Mouse (Mus musculus) midbrain, embryonic 15.5 days (tissue): ENCODE results near the gene Slc35a3. TPM values are rescaled to one million over a fixed set of nuclear protein-coding genes. Genes with fewer than 3 reads are reported as not detected.
"Not testable (repeated sequence)": the region's sequence is repeated elsewhere in the genome, so short reads cannot be mapped to it uniquely, and the experiment has no call there.

ENCODE experiments used
- ATAC-seq: fragments of 200-750 bp; cut with Nextera tagmentation; replicated peaks from 2 replicates; pipeline ENCODE4 v1.8.0; 2017; ENCODE audit warnings: moderate TSS enrichment
- H3K27ac ChIP-seq: fragments of 300-500 bp; sonication (generic); 2 replicates; pipeline ENCODE4 v1.5.1; 2015; ENCODE audit warnings: mild to moderate bottlenecking, inconsistent platforms
- H3K27me3 ChIP-seq: fragments of 300-500 bp; sonication (generic); replicated peaks from 2 replicates; pipeline ENCODE4 v1.6.1; 2015; ENCODE audit warnings: inconsistent platforms
- H3K36me3 ChIP-seq: fragments of 300-500 bp; sonication (generic); replicated peaks from 2 replicates; pipeline ENCODE4 v1.6.1; 2015; ENCODE audit warnings: inconsistent platforms
- H3K4me1 ChIP-seq: fragments of 300-500 bp; sonication (generic); 2 replicates; pipeline ENCODE4 v1.6.1; 2015; ENCODE audit warnings: inconsistent platforms
- H3K4me2 ChIP-seq: fragments of 300-500 bp; sonication (generic); 2 replicates; pipeline ENCODE4 v1.6.1; 2015; ENCODE audit warnings: inconsistent platforms, mild to moderate bottlenecking, moderate library complexity
- H3K4me3 ChIP-seq: fragments of 300-500 bp; sonication (generic); 2 replicates; pipeline ENCODE4 v1.5.1; 2015; ENCODE audit warnings: mild to moderate bottlenecking, inconsistent platforms
- H3K9ac ChIP-seq: fragments of 300-500 bp; sonication (generic); 2 replicates; pipeline ENCODE4 v1.6.1; 2015; ENCODE audit warnings: mild to moderate bottlenecking, inconsistent platforms
- H3K9me3 ChIP-seq: fragments of 300-500 bp; sonication (generic); 2 replicates; pipeline ENCODE4 v1.6.1; 2016; ENCODE audit warnings: inconsistent platforms
- WGBS: fragments of 180-500 bp; shearing (Covaris S2); methylation state at CpG from one replicate; pipeline ENCODE4 v1.1.7; 2015; ENCODE audit warnings: mixed read lengths; 5-methylcytosine and 5-hydroxymethylcytosine counted together
- polyA plus RNA-seq: library from polyadenylated mRNA; unstranded; fragments of >200 nt; fragmentation: Nextera tagmentation; extraction: Ambion mirVana; gene quantifications from 2 replicates; pipeline ENCODE4 v1.2.1, GENCODE M21; 2015

Slc35a3 gene
- polyA plus RNA-seq, 1 experiment from 2014 or later: 8.5 TPM

DNA sequence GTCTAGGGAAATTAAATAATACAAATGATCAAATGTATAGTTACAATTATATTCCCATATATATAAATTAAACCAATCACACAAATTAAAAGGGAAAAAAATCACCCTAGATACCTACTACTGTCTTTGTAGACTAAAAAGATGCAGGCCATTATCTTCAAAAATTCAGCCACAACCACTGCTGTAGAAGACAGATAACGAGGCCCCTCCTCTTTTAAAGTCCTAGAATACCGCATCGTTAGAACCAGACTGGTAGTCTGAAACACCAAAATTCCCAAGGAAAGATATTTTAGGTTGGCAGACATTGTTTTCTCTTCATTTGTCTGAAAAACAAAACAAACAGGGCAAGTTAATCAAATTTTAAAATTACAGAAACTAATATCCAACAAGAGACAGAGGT lies 18.3 kb downstream of the Slc35a3 start:
- Histone ChIP-seq H3K27ac (no peak overlapping the region), H3K27me3 (no peaks in the 10 kb centered on the region), H3K36me3 (no peaks in the 10 kb centered on the region), H3K9ac (no peak overlapping the region), H3K9me3 (no peaks in the 10 kb centered on the region), H3K4me1 (no peaks in the 10 kb centered on the region), H3K4me3 (no peak overlapping the region), H3K4me2 (no peak overlapping the region)
- WGBS: 95% methylated on average over 3 of the region's 3 CpGs
- ATAC-seq: no peak

DNA sequence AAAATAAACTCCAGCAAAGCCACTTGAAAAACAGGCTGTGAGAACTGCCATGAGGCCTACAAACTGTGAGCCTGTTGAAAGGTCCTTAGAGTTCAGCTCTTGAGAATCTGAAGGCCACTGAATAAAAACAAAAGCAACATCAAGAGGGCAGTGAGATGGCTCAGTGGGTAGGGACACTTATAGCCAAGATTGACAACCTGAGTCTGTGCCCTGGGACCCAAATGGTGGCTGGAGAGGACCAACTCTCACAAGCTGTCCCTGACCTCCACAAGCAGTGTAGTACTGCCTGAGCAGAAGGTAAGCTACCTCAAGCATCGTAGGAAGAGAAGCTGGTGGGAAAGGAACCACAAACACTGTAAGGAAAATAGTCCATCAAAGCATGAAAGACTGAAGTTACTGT lies 31.5 kb downstream of the Slc35a3 start, which contains the start of gene Gm43191:
Gene Gm43191 (minus strand): TSS at position 101 of the 400 bp plus-strand sequence.
- 94% methylated on average over 1 of the region's 1 CpGs for whole genome bisulfite sequencing
- Histone ChIP-seq H3K4me2 (no peak within 1 kb of the TSS), H3K4me3 (no peak within 1 kb of the TSS), H3K27me3 (no peaks in the 10 kb centered on the region), H3K9me3 (no peaks in the 10 kb centered on the region), H3K27ac (no peak within 1 kb of the TSS), H3K36me3 (no peaks in the 10 kb centered on the region), H3K4me1 (no peaks in the 10 kb centered on the region), H3K9ac (no peak within 1 kb of the TSS)
- ATAC-seq: no peak

DNA sequence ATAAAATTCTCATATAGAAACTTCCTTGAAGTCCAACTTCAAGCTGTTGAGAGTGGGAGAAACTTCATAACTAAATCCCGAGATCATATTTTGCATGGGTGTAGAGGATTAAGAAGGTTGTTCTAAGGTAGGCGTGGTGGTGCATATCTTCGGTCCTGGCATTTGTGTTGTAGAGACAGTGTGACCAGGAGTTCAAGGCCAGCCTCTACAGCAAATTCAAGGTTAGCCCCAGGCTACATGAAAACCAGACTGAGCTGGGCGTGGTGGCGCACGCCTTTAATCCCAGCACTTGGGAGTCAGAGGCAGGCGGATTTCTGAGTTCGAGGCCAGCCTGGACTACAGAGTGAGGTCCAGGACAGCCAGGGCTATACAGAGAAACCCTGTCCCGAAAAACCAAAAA lies 48.4 kb downstream of the Slc35a3 start:
- not testable (repeated sequence) for H3K4me2 ChIP-seq, H3K9me3 ChIP-seq
- 94% methylated on average over 9 of the region's 9 CpGs for WGBS

DNA sequence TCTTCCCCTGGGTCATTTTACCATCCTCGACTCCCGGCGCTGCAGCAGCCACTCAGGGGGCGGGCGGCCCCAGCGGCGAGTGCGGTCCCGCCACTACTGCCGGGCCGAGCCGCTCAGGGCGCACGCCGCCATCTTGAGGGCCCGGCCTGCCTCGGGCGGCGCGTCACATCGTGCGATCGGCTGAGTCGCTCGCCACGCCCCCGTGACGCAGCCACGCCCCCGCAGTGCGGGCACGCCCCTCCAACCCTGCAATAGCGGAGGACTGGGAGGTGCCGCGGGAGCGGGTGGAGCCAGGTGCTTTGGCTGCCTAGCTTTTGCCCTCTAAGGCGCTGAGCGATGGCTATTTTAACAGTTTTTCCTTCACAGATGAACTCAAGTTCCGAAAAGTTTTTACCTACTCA lies 50.2 kb downstream of the Slc35a3 start, which contains the start of gene Mfsd14a:
Gene Mfsd14a (minus strand): TSS at position 215 of the 401 bp plus-strand sequence.
- WGBS: under 1% methylated on average over 39 of the region's 39 CpGs

More for the DNA sequence above, 48.4 kb downstream of the Slc35a3 start:
- H3K4me3 ChIP-seq, H3K27ac ChIP-seq, ATAC-seq, H3K36me3 ChIP-seq, H3K9ac ChIP-seq, H3K27me3 ChIP-seq: not testable (repeated sequence)
- peaks cover 25% of the 10 kb centered on the region for H3K4me1 ChIP-seq

DNA sequence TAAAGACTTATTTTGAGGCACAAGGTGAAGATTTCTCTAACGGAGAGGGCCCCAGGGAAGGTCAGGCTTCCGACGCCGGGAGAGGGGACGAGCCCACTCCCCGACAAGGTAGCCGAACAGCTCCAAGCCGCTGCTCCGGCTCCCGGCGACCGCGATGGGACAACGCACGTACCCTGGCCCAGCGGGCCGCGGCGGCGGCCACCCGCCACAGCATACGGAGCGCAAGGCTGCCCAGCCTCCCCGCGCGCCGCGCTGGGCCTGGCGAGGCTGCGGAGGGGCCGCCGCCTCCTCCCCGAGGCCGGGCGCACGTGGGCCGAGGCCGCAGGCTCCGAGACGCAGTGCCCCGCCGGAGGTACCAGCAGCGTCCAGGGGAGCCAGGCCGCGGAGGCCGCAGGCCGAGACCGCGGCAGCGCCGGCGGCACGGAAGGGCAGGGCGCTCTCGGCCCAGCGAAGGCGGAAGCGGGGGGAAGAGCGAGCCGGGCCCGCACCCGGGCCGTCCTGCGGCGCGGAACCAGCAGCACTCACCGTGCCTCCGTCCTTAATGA lies 50.7 kb downstream of the Slc35a3 start:
- under 1% methylated on average over 61 of the region's 68 CpGs for WGBS
- no peaks in the 10 kb centered on the region for H3K36me3 ChIP-seq
- H3K4me2 ChIP-seq: peak overlapping the region; percentile 68
- H3K27me3 ChIP-seq: no peaks in the 10 kb centered on the region
- ATAC-seq: peak; percentile 91
- no peaks in the 10 kb centered on the region for H3K9me3 ChIP-seq
- peaks cover 30% of the 10 kb centered on the region for H3K4me1 ChIP-seq
- peak overlapping the region; percentile 58 for H3K4me3 ChIP-seq
- H3K9ac ChIP-seq: peak overlapping the region; percentile 73
- peak overlapping the region; percentile 93 for H3K27ac ChIP-seq

More for the DNA sequence above, 50.2 kb downstream of the Slc35a3 start, which contains the start of gene Mfsd14a:
- H3K4me1 ChIP-seq: peaks cover 30% of the 10 kb centered on the region
- H3K4me3 ChIP-seq: peak within 1 kb of the TSS; percentile 58
- H3K27ac ChIP-seq: peak within 1 kb of the TSS; percentile 93
- peak within 1 kb of the TSS; percentile 68 for H3K4me2 ChIP-seq
- peak; percentile 99 for ATAC-seq
- no peaks in the 10 kb centered on the region for H3K27me3 ChIP-seq
- no peaks in the 10 kb centered on the region for H3K36me3 ChIP-seq
- H3K9me3 ChIP-seq: no peaks in the 10 kb centered on the region
- H3K9ac ChIP-seq: peak within 1 kb of the TSS; percentile 73

DNA sequence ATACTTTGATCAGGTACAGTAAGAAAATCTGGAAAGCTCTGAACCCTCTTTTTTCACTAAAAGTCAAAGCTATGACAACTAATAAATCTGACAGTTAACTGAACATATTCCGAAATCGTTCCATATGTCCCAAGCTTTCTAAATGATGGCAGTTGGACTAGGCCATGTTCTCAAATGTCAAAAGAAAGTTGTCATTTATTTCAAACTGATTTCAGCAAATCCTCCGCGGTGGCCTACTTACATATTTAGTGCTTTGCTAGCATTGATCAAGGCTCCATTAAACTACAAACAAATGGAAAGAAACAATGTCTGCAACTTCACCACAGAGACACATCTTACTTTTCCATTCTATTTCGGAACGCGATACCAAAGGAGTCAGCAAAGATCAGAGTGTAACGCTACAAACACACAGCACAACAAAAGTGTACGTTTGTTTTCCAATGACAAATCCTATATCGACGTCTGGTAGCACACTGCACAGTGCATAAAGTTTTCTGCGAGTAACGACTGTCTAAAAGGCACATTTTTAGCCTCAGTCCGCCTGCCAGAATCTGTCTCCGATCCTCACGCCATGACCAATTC lies 51.3 kb downstream of the Slc35a3 start:
- peaks cover 34% of the 10 kb centered on the region for H3K4me1 ChIP-seq
- H3K27ac ChIP-seq: peak overlapping the region; percentile 93
- H3K36me3 ChIP-seq: no peaks in the 10 kb centered on the region
- H3K4me3 ChIP-seq: peak overlapping the region; percentile 58
- H3K27me3 ChIP-seq: no peaks in the 10 kb centered on the region
- ATAC-seq: no peak; the same call in 1 of the 2 replicates
- peak overlapping the region; percentile 68 for H3K4me2 ChIP-seq
- 6% methylated on average over 16 of the region's 16 CpGs for WGBS
- peak overlapping the region; percentile 73 for H3K9ac ChIP-seq
- no peaks in the 10 kb centered on the region for H3K9me3 ChIP-seq

DNA sequence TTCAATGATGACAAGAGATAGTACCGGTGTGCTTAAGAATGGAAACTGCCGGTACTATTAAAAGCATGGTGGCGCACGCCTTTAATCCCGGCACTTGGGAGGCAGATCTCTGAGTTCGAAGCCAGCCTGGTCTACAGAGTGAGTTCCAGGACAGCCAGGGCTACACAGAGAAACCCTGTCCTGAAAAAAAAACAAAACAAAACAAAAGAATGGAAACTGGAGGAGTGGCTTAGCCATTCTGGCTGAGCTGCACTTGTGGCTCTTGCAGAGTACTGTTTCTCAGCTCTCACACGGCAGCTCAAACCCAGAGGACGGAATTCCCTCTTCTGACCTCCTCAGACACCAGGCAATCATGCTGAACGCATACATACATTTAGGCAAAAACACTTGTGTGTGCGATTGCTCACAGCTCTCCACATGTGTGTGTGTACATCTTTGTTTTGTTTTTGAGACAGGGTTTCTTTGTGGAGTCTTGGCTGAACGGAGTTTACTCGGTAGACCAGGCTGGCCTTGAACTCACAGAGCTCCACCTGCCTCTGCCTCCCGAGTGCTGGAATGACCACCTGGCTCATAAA lies 52.7 kb downstream of the Slc35a3 start:
- ATAC-seq: no peak
- Histone ChIP-seq H3K9me3 (no peaks in the 10 kb centered on the region), H3K4me1 (peaks cover 34% of the 10 kb centered on the region), H3K36me3 (no peaks in the 10 kb centered on the region), H3K4me2 (no peak overlapping the region), H3K9ac (no peak overlapping the region), H3K27ac (no peak overlapping the region), H3K4me3 (no peak overlapping the region), H3K27me3 (no peaks in the 10 kb centered on the region)
- WGBS: 82% methylated on average over 13 of the region's 13 CpGs

DNA sequence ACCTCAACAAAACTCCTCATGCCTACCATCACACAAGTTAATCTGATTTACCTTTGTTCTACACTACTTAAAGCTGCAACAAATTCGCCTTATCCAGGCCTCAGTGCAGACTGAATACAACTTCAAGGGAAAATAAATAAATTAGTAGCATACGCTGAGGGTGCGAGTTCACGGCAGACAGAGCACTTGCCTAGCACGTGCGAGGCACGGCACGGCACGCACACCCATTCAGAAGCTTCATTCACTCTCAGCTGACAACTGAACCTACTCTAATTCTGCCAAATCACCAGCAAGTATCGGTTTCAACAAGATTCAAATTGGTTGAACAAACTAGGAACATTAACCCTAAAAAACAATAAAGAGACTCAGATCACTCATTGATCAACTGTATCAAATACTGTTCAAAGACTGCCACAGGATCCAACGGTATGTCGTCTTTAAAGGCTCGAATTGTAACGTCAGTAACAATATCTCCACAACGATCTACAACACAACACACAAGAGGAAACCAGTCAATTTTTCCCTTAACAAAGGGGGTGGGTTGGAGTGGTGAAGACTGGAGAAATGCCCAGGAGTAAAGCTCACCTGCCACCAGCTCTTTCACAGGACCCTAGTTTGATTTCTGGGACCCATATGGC lies 53.6 kb downstream of the Slc35a3 start:
- no peaks in the 10 kb centered on the region for H3K27me3 ChIP-seq
- no peaks in the 10 kb centered on the region for H3K9me3 ChIP-seq
- 60% methylated on average over 15 of the region's 15 CpGs for WGBS
- no peak overlapping the region for H3K4me3 ChIP-seq
- no peak overlapping the region for H3K27ac ChIP-seq
- no peak for ATAC-seq
- peaks cover 34% of the 10 kb centered on the region for H3K4me1 ChIP-seq
- no peaks in the 10 kb centered on the region for H3K36me3 ChIP-seq
- no peak overlapping the region for H3K9ac ChIP-seq
- H3K4me2 ChIP-seq: no peak overlapping the region

DNA sequence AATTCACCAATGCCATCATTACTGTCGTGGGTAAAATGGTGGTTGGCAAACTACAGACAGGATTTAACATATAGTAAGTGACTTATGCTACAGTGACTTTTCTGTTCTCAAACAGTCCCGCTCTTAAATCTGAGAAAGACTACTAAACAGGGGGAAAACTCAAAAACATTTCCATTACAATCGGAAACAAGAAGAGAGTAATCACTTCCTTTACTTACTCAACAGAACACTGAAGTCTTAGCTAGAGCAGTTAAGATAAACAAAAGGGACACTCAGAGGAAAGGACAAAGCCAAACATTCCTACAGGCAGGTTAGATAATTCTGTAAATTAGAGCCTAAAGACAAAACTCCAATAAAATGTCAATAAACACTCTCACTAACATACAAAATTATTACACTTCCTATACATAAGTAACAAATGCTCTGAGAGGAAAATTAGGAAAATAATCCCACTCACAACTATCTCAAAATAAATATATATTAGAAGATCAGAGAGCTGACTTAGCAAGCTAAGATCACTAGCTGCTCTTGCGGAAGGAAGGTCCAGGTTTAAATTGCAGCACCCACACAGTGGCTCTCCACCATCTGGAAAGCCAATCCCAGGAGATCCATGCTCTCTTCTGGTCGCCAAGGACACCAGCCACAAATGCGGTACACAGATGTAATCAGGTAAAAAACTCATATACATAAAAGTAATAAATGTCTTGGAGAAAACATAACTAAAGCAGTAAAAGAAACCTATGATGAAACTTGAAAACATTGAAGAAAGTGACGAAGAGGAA lies 56.3 kb downstream of the Slc35a3 start:
- Histone ChIP-seq H3K27me3 (no peaks in the 10 kb centered on the region), H3K4me2 (no peak overlapping the region), H3K27ac (no peak overlapping the region), H3K36me3 (no peaks in the 10 kb centered on the region), H3K9me3 (no peaks in the 10 kb centered on the region), H3K9ac (no peak overlapping the region), H3K4me1 (peaks cover 46% of the 10 kb centered on the region), H3K4me3 (no peak overlapping the region)
- ATAC-seq: no peak
- 80% methylated on average over 7 of the region's 7 CpGs for WGBS

DNA sequence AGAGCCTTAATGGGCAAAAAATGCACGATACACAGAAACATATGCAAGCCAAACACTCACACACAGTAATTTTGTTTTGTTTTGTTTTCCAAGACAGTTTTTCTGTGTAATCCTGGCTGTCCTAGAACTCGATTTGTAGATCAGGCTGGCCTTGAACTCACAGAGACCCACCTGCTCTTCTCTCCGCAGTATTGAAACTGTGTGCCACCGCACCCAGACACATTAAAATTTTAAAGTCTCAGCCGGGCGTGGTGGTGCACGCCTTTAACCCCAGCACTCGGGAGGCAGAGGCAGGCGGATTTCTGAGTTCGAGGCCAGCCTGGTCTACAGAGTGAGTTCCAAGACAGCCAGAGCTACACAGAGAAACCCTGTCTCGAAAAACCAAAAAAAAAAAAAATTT lies 58.6 kb downstream of the Slc35a3 start:
- H3K9me3 ChIP-seq, H3K36me3 ChIP-seq, H3K4me2 ChIP-seq, H3K9ac ChIP-seq, ATAC-seq, H3K27me3 ChIP-seq, H3K27ac ChIP-seq, H3K4me3 ChIP-seq: not testable (repeated sequence)
- 96% methylated on average over 11 of the region's 11 CpGs for WGBS
- peaks cover 23% of the 10 kb centered on the region for H3K4me1 ChIP-seq

DNA sequence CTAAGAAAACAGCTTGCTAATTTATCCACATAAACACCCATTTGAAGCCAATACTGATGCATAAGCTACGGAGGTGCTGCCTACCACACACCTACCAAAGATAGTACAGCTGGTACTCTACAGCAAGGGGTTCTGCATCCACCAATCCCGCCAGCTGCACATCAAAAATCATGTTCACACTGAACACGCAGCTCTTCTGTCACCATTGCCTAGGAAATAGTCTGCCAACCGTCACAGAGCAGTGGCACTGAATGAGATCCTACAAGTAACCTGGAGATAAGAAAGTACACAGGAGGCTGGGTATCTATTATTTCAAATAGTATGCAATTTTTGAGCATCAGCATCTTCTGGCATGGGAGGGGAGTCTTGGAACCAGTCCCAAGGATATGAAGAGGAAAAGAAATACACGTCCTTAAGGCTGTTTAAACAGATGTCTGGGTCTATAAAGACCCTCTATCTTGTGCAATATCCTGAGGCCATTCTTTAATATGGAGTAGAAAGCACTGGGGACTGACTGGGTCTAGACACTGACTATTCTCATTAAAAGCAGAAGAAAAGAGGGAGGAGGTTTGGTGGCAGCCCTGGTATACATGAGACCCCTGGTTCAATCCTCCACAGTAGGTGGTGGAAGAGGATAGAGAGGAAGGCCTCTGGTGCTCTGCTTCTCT lies 59.2 kb downstream of the Slc35a3 start:
- Histone ChIP-seq H3K9ac (no peak overlapping the region), H3K27me3 (no peaks in the 10 kb centered on the region), H3K4me2 (no peak overlapping the region), H3K4me1 (peaks cover 19% of the 10 kb centered on the region), H3K27ac (no peak overlapping the region), H3K9me3 (no peaks in the 10 kb centered on the region), H3K4me3 (no peak overlapping the region), H3K36me3 (peaks cover 5% of the 10 kb centered on the region; the same call in 1 of the 2 replicates)
- no peak for ATAC-seq
- 66% methylated on average over 5 of the region's 5 CpGs for WGBS
